Mouse (Mus musculus) kidney, postnatal 10 days (tissue): ENCODE measurements around the gene Ehmt1.
A peak's percentile ranks its signal among the peaks of the same experiment; 100 is the strongest.

Source experiments
- DNase-seq: peaks from one replicate; pipeline ENCODE4 v3.0.0; 2021; ENCODE audit warnings: mixed read lengths

Gene Ehmt1

DNA sequence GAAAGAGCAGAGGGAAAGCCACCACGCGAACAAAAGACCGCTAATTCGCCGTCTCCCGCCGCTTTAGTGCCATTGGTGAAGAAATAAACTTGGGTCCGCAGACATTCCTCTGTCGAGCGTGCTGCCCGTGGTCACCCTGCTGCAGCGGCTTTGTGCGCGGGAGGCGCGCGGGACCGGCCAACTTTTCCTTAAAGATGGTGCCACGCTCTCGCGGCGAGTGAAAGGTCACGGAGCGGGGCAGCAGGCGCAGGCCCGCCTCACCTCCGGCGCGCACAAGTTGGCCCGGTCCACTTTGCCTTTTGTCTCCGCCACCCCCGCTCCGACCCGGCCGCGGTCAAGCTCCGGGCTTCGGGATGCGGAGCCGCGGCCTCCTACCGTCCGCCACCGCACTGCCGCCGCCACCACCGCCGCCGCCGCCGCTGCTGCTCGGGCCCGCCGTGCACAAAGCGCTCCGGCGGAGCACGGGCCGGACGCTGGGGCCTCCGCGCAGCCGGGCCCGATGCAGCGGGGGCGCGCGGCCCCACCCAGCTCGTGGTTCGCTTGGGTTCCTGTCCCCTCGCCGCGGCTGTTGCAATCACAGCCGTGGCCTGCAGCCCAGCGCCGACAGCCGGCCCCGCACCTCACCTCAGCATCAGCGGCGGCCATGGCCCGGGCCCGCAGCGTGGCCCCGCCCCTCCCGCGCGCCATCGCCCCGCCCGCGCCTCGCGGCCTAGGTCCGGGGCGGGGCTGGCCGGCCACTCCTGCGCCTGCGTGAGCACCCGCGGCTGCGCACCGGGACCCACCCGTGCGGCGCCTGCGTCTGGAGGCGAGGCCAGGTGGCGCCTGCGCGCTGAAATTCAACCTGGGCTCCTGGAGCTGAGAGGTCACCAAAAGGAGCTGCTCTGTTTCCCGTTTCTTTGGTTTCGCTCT is at the start of gene Ehmt1:
Ehmt1 (minus strand) TSS at position 685 of the 909 bp plus-strand sequence.
- peak; percentile 97 for DNase-seq

DNA sequence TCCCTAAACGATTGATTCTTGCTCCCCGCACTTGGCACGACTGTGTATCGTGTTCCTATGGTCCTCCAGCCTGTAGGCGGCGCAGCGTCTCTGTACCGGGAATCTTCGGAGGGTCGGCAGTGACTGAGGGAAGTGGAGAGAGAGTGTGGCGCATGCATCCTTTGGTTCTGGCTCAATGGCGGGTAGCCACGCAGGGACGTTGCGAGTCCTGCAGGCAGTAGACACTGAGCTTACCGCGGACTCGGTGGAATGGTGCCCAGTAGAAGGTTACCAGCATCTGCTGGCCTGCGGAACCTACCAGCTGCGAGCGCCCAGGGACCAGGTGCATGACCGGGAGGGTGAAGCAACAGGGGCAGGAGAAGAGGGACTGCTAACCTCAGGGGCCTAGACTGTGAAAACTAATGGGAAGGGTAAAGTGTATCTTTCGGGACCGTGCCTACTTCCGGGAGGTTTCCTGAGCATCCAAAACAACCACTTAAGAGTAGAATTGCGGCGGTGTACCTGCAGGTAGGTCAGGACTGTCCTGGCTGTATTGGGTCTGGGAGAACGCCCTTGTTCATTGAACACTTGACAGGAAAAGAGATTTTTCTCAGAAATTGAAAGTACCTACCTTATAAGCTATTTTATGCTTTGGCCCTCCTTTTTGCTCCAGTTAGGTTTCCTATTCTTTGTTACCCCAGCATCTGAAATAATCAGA is 43.0 kb upstream of the Ehmt1 start, which contains the start of gene Dph7:
Dph7 (plus strand) TSS at position 97 of the 697 bp plus-strand sequence.
- peak; percentile 91 for DNase-seq

GRCm38 (mm10) chr2:24960910-24961309 is 41.5 kb upstream of the Ehmt1 start:
- DNase-seq: peak; percentile 61

DNA sequence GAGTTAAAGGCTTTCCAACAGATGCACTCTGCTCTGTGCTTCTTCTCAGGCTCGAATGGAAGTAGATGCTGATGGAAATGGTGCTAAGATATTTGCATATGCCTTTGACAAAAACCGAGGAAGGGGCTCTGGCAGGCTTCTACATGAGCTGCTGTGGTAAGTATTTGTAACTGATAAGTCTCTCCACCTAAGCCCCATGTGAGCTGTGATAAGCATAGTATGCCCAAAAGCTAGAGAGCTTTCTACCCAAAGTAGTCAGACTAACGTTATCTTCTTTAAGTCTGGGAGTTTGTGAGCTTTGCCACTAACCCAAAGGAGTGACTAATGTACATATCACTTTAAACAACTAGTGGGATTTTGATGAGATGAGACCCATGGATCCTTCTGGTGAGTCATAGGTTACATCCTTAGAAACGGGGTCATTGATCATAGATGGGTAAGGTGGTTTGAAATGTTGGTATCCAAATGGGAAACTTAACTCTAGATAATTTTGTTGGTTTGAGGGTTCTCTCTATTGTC is 33.2 kb upstream of the Ehmt1 start:
- DNase-seq: no peak

GRCm38 (mm10) chr2:24950189-24950535 is 30.7 kb upstream of the Ehmt1 start:
- no peak for DNase-seq

- peak; percentile 99 for DNase-seq
Measured at GRCm38 (mm10) chr2:24949421-24950188, 30.2 kb upstream of the Ehmt1 start, which contains the start of gene Zmynd19. Gene Zmynd19 (plus strand): TSS chr2:24949792.

GRCm38 (mm10) chr2:24944304-24944703 is 24.9 kb upstream of the Ehmt1 start:
- DNase-seq: peak; percentile 58

- no peak for DNase-seq
Measured at GRCm38 (mm10) chr2:24942092-24942491, 22.7 kb upstream of the Ehmt1 start.

- peak; percentile 96 for DNase-seq
Measured at GRCm38 (mm10) chr2:24935057-24935796, 15.8 kb upstream of the Ehmt1 start, which contains the start of gene Arrdc1. Gene Arrdc1 (minus strand): TSS chr2:24935252.

DNA sequence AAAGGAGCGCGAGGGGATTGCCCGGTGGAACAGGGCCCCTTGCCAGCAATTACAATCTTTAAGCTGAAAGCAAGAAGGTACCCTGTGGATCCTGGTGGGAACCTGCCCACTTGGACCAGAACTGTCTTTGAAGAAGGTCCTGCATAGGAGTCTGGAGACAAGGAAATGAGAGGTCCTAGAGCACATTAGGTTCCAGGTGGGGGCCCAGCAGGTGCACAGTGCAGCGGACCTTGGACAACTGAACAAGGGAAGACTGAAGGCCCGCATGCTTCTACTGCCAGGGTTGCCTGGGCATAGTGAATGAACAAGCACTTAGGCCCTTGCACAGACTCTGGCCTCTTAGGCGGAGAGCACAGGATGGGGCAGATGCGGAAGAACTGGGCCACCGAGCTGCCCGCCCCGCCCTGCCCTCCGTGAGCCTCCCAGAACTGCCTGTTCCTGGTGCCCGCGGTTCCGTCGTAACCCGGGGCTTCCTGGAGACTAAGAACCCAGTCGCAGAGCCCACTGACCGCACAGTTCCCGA is 15.1 kb upstream of the Ehmt1 start:
- no peak for DNase-seq

DNA sequence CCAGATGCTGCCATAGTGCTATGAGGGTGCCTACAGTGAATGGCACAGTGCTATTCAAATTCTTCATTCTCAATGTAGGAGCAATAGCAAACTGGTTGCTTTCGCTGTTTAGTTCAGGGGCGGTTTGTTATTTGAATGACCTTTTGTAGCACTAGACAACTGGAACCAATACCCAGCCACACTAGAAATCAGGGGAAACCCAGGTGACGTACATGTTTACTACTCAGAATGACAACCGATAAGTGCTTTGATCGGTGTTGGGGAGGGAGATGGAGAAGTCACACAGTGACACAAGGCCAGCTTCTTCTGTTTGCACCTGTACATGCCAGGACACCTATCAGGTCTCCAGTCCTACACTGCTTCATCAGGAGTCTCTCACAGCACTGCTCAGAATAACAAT is 10.2 kb upstream of the Ehmt1 start:
- DNase-seq: no peak

DNA sequence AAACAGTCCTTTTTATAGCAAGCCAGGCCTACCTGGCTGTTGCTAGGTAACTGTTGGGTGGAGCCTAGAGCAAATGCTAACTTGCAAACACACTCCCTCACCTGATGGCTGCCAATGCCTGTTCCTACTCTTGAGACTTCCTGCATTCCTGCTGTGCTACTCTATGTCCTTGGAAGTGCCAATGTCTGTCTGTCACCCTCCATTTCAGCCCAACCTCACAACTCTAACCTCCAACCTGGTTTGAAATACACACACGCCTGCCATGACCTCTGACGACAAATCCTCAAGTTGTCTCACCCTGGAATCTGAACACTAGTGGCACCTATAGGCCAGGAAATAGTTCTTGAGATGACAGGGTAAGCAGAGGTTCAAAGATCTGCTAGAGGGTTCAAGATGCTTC is 9.7 kb upstream of the Ehmt1 start:
- DNase-seq: no peak

- peak; percentile 63 for DNase-seq
Measured at GRCm38 (mm10) chr2:24927810-24928479, 8.5 kb upstream of the Ehmt1 start.

GRCm38 (mm10) chr2:24926965-24927358 is 7.5 kb upstream of the Ehmt1 start:
- no peak for DNase-seq

DNA sequence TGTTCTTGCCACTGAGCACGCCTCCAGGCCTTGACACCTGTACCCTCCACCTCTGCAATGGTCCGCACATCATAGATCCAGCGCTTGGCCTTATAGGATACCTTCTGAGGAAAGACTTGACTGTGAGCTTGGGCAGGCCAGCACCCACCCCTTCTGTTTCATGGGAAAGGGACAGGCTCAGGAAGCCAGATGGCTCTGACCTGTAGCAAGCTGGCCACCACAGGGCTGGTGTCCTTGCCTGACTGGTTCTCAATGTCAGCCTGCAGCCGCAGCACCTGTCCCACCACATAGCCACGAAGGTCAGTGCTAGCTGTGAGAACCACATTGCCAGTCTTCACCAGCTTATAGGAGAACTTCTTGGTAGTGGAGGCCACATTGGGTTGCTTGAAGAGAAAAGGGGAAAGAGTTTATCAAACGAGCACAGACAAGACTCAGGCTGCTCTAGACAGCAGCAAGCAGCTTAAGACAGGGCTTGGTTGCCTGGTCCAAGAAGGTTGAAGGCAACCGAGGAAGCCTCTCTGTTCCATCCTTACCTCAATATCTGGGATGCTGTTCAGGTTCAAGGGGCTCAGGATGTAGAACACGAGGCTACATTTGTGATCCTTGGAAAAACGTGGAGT is 7.0 kb upstream of the Ehmt1 start:
- DNase-seq: no peak

- DNase-seq: no peak
Measured at GRCm38 (mm10) chr2:24925284-24925683, 5.9 kb upstream of the Ehmt1 start.

GRCm38 (mm10) chr2:24923561-24923960 is 4.1 kb upstream of the Ehmt1 start:
- no peak for DNase-seq

DNA sequence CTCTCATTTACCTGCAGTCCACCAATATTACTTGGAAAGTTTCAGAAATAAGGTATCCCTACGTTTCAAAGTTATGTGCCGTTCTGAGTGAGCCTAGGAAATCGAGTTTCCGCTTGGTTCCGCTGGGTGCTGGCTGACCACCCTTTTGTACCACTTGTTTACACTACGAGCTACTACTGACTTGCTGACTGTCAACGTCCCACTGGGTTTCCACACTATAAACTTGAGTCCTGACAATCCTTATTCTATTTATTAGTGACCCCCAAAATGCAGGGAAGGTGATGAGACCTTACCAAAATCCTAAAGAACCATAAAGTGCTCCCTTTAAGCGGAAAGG is 393 bp upstream of the Ehmt1 start:
- no peak for DNase-seq

DNA sequence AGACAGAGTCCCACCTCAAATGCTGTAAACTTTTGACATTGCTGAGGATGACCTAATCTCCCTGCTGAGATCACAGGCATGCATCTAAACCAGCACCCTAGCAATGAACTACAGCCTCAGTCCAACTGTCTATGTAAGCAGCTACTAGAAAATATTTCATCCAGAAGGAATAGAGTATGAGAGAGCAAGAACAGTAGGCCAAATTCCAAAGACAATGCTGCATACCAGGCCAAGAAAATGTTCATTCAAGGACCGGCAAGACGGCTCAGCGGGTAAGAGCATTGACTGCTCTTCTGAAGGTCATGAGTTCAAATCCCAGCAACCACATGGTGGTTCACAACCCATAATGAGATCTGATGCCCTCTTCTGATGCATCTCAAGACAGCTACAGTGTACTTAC is 4.7 kb downstream of the Ehmt1 start:
- no peak for DNase-seq

GRCm38 (mm10) chr2:24912589-24912988 is 6.8 kb downstream of the Ehmt1 start:
- DNase-seq: no peak

DNA sequence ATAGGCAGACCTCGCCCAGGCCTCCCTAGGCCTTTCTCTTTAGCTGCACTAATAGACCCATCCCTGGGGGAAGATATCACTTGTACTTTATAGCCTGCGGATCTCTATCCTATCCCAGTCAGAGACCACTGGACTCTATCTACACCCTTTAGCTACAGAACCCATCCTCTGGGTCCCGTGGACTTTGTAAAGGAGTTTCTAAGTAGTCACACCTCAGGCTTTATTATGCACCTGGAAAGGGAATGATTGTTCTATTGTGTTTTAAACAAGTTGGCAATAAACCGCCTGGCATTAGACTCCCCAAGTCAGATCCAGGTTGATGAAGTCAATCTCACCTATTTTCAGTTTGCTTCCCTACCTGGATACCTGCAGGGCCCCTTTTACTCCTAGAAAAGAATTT is 7.2 kb downstream of the Ehmt1 start:
- DNase-seq: no peak
